Comparison of ENCODE assay signal across 33 mouse cellular contexts in the genomic region with DNA sequence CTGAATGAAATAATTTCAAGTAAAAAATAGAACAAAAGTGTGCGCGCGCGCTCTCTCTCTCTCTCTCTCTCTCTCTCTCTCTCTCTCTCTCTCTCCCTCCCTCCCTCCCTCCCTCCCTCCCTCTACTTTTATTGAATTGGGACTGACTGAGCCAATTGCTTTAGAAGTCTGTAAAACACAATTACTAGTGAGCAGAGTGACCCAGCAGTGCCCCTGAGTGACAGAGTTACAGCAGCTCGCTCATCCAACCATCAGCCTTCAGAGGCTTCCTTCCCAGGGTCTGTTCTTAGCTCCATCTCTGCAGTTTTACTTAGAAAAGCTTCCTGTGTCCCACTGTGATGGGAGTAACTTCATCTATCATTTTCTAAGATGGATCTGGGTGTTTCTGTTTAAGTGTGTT.
"Had no signal": no experiment of that assay in that cellular context is flagged by ENCODE, and none has a peak within 500 bp of the region (broad histone marks: within the 10 kb centered on the region; RNA-seq: fewer than 3 reads in every experiment).

No protein-coding gene starts in this region.

- H3K27me3 ChIP-seq: heart, embryonic 15.5 days; hindbrain, embryonic 15.5 days; intestine, embryonic 15.5 days; kidney, embryonic 15.5 days had no signal

- DNase-seq: heart, adult 18-20 months; heart, adult 2 months; heart, postnatal 10 days; heart, postnatal 14 days; heart, postnatal 36 days; heart, postnatal 4 days; kidney, adult 11 months; kidney, adult 2 months; kidney, adult 8-10 months; kidney, adult 9 months; kidney, postnatal 10 days; kidney, postnatal 14 days; kidney, postnatal 25 days; kidney, postnatal 36 days; kidney, postnatal 4 days; layer of hippocampus, adult 9-11 months; layer of hippocampus, postnatal 36 days had no signal

- H3K27ac ChIP-seq: heart, adult 2 months; heart, embryonic 10.5 days; heart, embryonic 13.5 days; heart, embryonic 15.5 days; hindbrain, embryonic 10.5 days; hindbrain, embryonic 12.5 days; hindbrain, embryonic 13.5 days; hindbrain, embryonic 14.5 days; hindbrain, embryonic 15.5 days; hindbrain, postnatal 0 days; intestine, embryonic 15.5 days; kidney, embryonic 15.5 days; layer of hippocampus, adult 2 months had no signal

- H3K4me3 ChIP-seq: heart, adult 2 months; heart, embryonic 10.5 days; heart, embryonic 12.5 days; heart, embryonic 13.5 days; heart, embryonic 15.5 days; hindbrain, embryonic 10.5 days; hindbrain, embryonic 12.5 days; hindbrain, embryonic 13.5 days; hindbrain, embryonic 15.5 days; intestine, embryonic 15.5 days; kidney, embryonic 15.5 days; layer of hippocampus, adult 2 months had no signal

- H3K4me2 ChIP-seq: heart, embryonic 11.5 days; heart, embryonic 12.5 days; heart, embryonic 13.5 days; heart, embryonic 15.5 days; hindbrain, embryonic 12.5 days; hindbrain, embryonic 13.5 days; hindbrain, embryonic 14.5 days; hindbrain, embryonic 15.5 days; intestine, embryonic 15.5 days; kidney, embryonic 15.5 days had no signal

- ATAC-seq: hindbrain, postnatal 0 days; inflammation-experienced regulatory T-cells, adult 6 months; intestine, embryonic 15.5 days; intestine, embryonic 16.5 days had no signal

- H3K9ac ChIP-seq: heart, embryonic 12.5 days; heart, embryonic 13.5 days; heart, embryonic 15.5 days; hindbrain, embryonic 12.5 days; hindbrain, embryonic 13.5 days; hindbrain, embryonic 14.5 days; hindbrain, embryonic 15.5 days; intestine, embryonic 15.5 days; kidney, embryonic 15.5 days had no signal

- H3K36me3 ChIP-seq: heart, embryonic 10.5 days; heart, embryonic 12.5 days; heart, embryonic 13.5 days; heart, embryonic 15.5 days; hindbrain, embryonic 10.5 days; hindbrain, embryonic 12.5 days; hindbrain, embryonic 13.5 days; hindbrain, embryonic 15.5 days; intestine, embryonic 15.5 days; kidney, embryonic 15.5 days had no signal

- H3K4me1 ChIP-seq: heart, embryonic 15.5 days; hindbrain, embryonic 13.5 days; hindbrain, embryonic 15.5 days; intestine, embryonic 15.5 days had no signal

- H3K9me3 ChIP-seq: heart, embryonic 10.5 days; heart, embryonic 12.5 days; heart, embryonic 13.5 days; heart, embryonic 15.5 days; hindbrain, embryonic 10.5 days; hindbrain, embryonic 12.5 days; hindbrain, embryonic 13.5 days; hindbrain, embryonic 15.5 days; intestine, embryonic 15.5 days; kidney, embryonic 15.5 days had no signal
